Mouse (Mus musculus) cerebellum, adult (tissue): ENCODE results near the gene Cd68.

Source experiments
- ATAC-seq: cut with Nextera tagmentation; 2 replicates; pipeline ENCODE4 v1.9.2; 2017; ENCODE audit warnings: mild to moderate bottlenecking, moderate library complexity, mixed read lengths; ENCODE audit not compliant: insufficient number of reproducible peaks, low FRiP score, low TSS enrichment

Gene Cd68

DNA sequence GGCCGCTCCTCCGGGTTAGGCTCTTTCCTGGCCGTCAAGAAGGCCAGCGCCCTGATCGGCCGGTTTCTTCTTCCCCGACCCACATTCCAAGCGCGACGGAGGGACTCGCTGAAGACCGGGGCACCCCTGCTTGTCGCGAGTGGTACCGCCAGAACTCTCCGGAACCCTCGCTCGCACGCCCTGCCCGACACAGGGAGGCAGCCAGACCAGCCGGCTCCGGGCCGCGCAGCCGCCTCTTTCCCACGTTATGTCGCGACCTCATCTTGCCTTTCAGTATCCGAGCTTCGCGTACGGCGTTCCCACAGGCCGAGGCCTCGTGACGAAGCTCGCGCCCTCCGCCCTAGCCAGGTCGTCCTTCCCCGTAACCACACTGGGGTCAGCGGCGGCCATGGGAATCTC, 5.8 kb upstream of the Cd68 start:
- ATAC-seq, result no peak

- ATAC-seq, result peak; percentile 57
These were observed 5.1 kb upstream of the Cd68 start for GRCm38 (mm10) chr11:69670786-69671725.

- no peak for ATAC-seq
These were observed 682 bp upstream of the Cd68 start for GRCm38 (mm10) chr11:69666665-69667005.

DNA sequence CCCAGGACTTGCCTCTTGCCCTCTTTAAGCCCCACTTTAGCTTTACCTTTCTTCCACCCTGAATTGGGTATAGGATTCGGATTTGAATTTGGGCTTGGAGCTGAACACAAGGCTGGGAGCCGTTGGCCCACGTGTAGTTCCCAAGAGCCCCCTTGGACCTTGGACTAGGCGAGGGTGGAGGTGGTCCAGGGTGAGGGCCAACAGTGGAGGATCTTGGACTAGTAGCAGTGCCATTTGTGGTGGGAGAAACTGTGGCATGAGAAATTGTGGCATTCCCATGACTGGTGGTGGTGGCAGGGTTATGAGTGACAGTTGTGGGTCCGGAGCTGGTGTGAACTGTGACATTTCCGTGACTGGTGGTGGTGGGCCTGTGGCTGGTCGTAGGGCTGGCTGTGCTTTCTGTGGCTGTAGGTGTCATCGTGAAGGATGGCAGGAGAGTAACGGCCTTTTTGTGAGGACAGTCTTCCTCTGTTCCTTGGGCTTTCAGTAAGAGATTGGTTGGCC, 444 bp downstream of the Cd68 start:
- no peak for ATAC-seq

DNA sequence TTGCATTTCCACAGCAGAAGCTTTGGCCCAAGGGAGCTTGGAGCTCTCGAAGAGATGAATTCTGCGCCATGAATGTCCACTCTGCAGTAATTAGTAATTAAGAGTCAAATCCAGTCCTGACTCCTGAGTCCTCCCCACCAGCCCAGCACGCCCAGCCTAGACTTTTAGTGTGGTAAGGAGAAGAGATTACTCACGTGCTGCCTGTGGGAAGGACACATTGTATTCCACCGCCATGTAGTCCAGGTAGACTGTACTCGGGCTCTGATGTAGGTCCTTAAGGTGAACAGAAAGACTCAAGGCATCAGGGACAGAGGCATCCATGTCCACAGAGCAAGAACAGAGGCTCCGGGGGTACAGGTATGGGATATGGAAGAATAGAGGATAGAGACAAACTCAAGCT, 1.1 kb downstream of the Cd68 start:
- no peak for ATAC-seq

DNA sequence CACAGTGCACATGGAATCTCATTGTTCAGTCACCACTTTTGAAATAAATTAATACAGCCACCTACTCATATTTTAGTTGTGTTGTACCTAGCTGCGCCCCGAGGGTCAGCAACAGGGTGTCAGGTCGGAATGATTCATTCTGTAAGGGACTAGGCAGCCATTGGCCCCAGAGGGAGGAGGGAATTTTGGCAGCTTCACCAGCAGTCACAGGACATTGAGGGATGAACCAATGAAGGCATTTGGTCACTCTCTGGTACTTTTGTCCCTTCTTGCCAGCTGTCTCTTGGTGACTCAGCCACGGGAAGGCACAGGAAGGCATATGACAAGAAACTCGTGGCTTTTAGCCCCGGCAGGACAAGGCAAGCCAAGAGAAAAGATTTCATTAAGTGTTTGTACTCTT, 2.2 kb downstream of the Cd68 start:
- ATAC-seq, result no peak

- no peak for ATAC-seq
These were observed 2.8 kb downstream of the Cd68 start for GRCm38 (mm10) chr11:69662967-69663671.

GRCm38 (mm10) chr11:69662213-69662966, 3.6 kb downstream of the Cd68 start, which contains the start of gene Mpdu1:
TSS of gene Mpdu1 (minus strand) at chr11:69662642.
- ATAC-seq, result peak; percentile 90

- ATAC-seq, result no peak
These were observed 4.6 kb downstream of the Cd68 start for GRCm38 (mm10) chr11:69661221-69661881.

DNA sequence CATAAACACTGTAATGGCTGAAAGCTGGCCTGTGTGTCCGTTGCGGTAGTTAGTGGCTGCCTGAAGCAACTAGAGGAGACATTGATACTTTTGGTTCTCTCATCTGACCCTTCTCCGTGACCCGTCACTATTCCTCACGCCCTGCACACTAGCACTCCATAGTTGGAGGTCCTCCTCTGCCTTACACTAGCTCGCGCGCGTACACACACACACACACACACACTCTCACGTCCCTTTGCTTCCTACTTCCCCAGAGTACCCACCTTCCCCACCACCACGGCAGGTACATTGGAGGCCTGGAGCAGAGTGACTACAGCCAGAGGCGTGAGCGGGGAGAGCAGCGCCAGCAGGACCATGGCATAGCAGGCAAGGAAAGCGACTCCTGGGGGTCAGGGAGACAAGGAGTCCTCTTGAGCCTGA, 8.5 kb downstream of the Cd68 start:
- ATAC-seq, result no peak

- no peak for ATAC-seq
These were observed 9.1 kb downstream of the Cd68 start for GRCm38 (mm10) chr11:69656617-69657461.

- no peak for ATAC-seq
These were observed 9.9 kb downstream of the Cd68 start for GRCm38 (mm10) chr11:69656065-69656455.

GRCm38 (mm10) chr11:69655264-69656064, 10.5 kb downstream of the Cd68 start, which contains the start of gene Sox15:
TSS of gene Sox15 (plus strand) at chr11:69655314.
- 0 out of 2 replicates have a peak, but pooled peaks have one; percentile 56 for ATAC-seq

- no peak for ATAC-seq
These were observed 11.2 kb downstream of the Cd68 start for GRCm38 (mm10) chr11:69654760-69655159.

DNA sequence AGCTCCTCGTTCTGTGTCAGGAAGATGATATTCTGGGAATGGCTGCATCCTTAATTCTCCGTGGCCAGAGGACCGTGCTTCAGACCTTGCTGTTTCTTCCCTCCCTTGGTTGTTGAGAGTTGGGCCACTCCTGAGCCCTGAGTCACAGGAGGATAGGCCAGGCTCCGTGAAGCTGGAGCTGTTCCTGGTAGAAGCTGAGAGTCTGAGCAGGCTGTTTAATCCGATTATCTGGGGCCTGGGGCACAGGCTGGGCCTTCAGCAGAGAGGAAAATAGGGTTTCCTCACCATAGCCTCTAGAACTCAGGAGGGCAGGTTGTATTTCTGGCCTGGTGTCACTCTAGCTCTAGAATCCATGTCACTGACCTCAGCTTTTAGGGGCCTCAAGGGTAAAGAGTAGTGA, 12.6 kb downstream of the Cd68 start:
- no peak for ATAC-seq

- ATAC-seq, result no peak
These were observed 20.1 kb downstream of the Cd68 start for GRCm38 (mm10) chr11:69645860-69646259.

GRCm38 (mm10) chr11:69635471-69635870, 30.5 kb downstream of the Cd68 start:
- no peak for ATAC-seq

GRCm38 (mm10) chr11:69633128-69633866, 32.7 kb downstream of the Cd68 start:
- no peak for ATAC-seq
